Mouse (Mus musculus): ENCODE data around the gene Olfr1313. TPM values are rescaled to one million over a fixed set of nuclear protein-coding genes. Genes with fewer than 3 reads are reported as not detected.
"Not testable (repeated sequence)": the region's sequence is repeated elsewhere in the genome, so short reads cannot be mapped to it uniquely, and the experiment has no call there.

Olfr1313 gene
- polyA plus RNA-seq (2015; fragmentation: Nextera tagmentation; extraction: Ambion mirVana) = not detected in 2 replicates

DNA sequence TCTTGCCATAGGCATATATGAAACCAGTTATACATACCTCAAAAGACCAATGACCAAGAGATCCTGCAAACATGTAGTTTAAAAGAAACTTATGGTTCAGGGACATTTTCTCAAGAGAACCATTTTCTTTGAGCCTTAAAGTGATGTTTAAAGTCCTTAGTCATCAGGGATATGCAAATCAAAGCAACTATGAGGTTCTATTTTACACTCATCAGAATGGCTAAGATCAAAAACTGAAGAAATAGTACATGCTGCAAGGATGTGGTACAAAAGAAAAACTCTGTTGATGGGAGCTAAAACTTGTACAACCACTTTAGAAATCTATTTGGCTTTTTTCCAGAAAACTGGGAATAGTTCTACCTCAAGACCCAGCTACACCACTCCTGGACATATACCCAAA lies at the start of gene Olfr1313:
TSS of gene Olfr1313 (minus strand) at position 101 of the 400 bp plus-strand sequence.
- no peak within 1 kb of the TSS for H3K4me2 ChIP-seq
- ATAC-seq (ENCODE audit: insufficient number of reproducible peaks, low FRiP score, low TSS enrichment, low read depth) = no peak
- no peaks in the 10 kb centered on the region for H3K4me1 ChIP-seq
- no peak within 1 kb of the TSS for H3K4me3 ChIP-seq
- H3K9ac ChIP-seq = no peak within 1 kb of the TSS
- H3K27me3 ChIP-seq = no peaks in the 10 kb centered on the region
- no peaks in the 10 kb centered on the region for H3K36me3 ChIP-seq
- no peaks in the 10 kb centered on the region for H3K9me3 ChIP-seq
- H3K27ac ChIP-seq = no peak within 1 kb of the TSS

DNA sequence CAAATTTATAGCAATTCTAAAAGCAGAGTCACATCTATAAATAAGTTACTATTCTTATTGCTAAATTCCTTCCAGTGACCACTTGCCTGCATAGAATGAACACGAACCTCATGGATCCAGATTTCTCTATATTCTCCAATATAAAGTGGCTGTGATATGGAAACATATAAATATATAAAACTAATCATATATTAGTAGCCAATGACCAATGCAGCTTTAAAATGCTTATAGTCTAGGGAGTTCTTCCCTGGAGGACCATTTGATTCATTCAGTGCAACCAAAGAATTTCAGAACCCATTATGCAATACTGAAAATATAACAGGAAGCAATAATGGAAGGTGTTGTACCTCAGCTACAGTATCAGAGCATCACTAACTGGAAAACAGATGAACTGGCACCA lies 37.7 kb upstream of the Olfr1313 start, which contains the start of gene Olfr1315-ps1:
TSS of gene Olfr1315-ps1 (minus strand) at position 101 of the 400 bp plus-strand sequence.
- Histone ChIP-seq H3K4me3 (no peak within 1 kb of the TSS), H3K9me3 (no peaks in the 10 kb centered on the region), H3K27me3 (no peaks in the 10 kb centered on the region), H3K27ac (no peak within 1 kb of the TSS), H3K36me3 (no peaks in the 10 kb centered on the region), H3K9ac (no peak within 1 kb of the TSS), H3K4me2 (no peak within 1 kb of the TSS), H3K4me1 (no peaks in the 10 kb centered on the region)
- ATAC-seq (ENCODE audit: insufficient number of reproducible peaks, low FRiP score, low TSS enrichment, low read depth) = no peak
- 68% methylated on average over 1 of the region's 1 CpGs for WGBS

DNA sequence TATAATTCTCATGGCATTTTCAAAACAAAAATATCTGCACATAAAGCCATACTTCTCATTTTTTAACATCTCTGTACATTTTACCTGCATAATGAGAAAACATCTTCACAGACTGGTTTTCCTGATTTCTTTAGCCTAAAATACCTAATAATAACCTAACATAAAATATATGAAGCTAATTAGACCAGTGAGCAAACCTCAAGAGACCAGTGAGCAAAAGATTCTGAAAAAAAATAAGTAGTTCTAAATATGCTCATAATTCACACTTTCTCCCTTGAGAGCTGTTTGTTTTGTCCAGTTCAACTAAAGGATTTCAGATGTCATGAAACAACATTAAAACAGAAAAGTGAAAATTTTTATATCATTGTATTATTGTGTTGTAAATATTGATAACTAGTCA lies 19.0 kb upstream of the Olfr1313 start, which contains the start of gene Olfr1314:
TSS of gene Olfr1314 (minus strand) at position 101 of the 400 bp plus-strand sequence.
- Histone ChIP-seq H3K4me1 (no peaks in the 10 kb centered on the region), H3K4me3 (no peak within 1 kb of the TSS), H3K36me3 (no peaks in the 10 kb centered on the region), H3K27me3 (no peaks in the 10 kb centered on the region), H3K9me3 (no peaks in the 10 kb centered on the region), H3K4me2 (no peak within 1 kb of the TSS), H3K9ac (no peak within 1 kb of the TSS), H3K27ac (no peak within 1 kb of the TSS)
- ATAC-seq (ENCODE audit: insufficient number of reproducible peaks, low FRiP score, low TSS enrichment, low read depth) = no peak

- Histone ChIP-seq H3K27ac (no peak within 1 kb of the TSS), H3K4me1 (no peaks in the 10 kb centered on the region), H3K4me3 (no peak within 1 kb of the TSS), H3K36me3 (no peaks in the 10 kb centered on the region), H3K27me3 (no peaks in the 10 kb centered on the region), H3K9me3 (no peaks in the 10 kb centered on the region), H3K9ac (no peak within 1 kb of the TSS), H3K4me2 (no peak within 1 kb of the TSS)
- ATAC-seq (ENCODE audit: insufficient number of reproducible peaks, low FRiP score, low TSS enrichment, low read depth) = no peak
- 29% methylated on average over 1 of the region's 1 CpGs for WGBS
Measured at GRCm38 (mm10) chr2:112050138-112050537, 27.5 kb downstream of the Olfr1313 start, which contains the start of gene Olfr1312. Olfr1312 (minus strand) TSS chr2:112050238.

DNA sequence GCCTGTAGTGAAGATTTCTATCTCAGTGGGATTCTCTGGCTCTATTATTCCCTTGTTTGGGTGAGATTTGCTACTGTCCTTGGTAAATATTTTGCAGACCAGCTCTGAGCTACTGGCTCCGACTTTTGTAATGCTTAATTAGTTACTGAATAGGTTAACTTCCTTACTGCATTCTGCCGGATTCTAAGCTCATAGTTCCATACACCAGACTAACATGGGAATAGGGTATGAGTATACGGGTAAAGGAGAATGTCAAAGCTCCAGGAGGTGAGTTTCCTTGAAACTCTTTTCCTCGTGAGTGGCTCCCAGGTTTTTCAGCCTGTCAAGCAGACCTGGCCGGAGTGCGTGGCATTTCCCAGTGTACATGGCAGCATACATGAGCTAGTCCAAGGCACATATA lies 50.7 kb downstream of the Olfr1313 start:
- not testable (repeated sequence) for H3K27me3 ChIP-seq; H3K9ac ChIP-seq; H3K36me3 ChIP-seq; H3K9me3 ChIP-seq; ATAC-seq (ENCODE audit: insufficient number of reproducible peaks, low FRiP score, low TSS enrichment, low read depth); H3K4me2 ChIP-seq; H3K27ac ChIP-seq; H3K4me3 ChIP-seq; H3K4me1 ChIP-seq
- 46% methylated on average over 6 of the region's 6 CpGs for WGBS

DNA sequence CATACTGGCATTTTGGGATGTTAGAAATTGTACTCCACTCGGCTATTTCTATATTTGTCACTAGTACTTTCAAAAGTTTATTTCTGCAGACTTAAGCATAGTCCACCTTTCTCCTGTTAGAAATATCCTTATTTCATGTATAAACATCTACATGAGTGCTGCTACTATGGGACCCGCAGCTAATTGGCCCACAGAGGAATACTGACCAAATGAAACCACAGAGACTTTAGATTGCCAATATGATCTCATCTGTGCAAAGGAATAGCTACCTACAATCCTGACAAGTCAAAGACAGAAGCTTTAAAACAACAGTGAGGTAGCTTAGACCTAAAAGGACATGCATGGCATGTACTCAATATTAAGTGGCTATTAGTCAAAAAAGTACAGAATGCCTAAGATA lies 53.3 kb downstream of the Olfr1313 start, which contains the start of gene Olfr1311:
TSS of gene Olfr1311 (minus strand) at position 101 of the 400 bp plus-strand sequence.
- Histone ChIP-seq H3K9me3 (no peaks in the 10 kb centered on the region), H3K4me2 (no peak within 1 kb of the TSS), H3K27me3 (no peaks in the 10 kb centered on the region), H3K27ac (no peak within 1 kb of the TSS), H3K36me3 (no peaks in the 10 kb centered on the region), H3K9ac (no peak within 1 kb of the TSS), H3K4me3 (no peak within 1 kb of the TSS), H3K4me1 (no peaks in the 10 kb centered on the region)
- 84% methylated on average over 2 of the region's 2 CpGs for WGBS
- ATAC-seq (ENCODE audit: insufficient number of reproducible peaks, low FRiP score, low TSS enrichment, low read depth) = no peak

Other genes starting within 250 kb of the Olfr1313 start
- gene Olfr1305, start 200.7 kb downstream of the Olfr1313 start, polyA plus RNA-seq (2015; fragmentation: Nextera tagmentation; extraction: Ambion mirVana) = not detected in 2 replicates
- gene Olfr1306, start 161.6 kb downstream of the Olfr1313 start, polyA plus RNA-seq (2015; fragmentation: Nextera tagmentation; extraction: Ambion mirVana) = not detected in 2 replicates
- not detected in 2 replicates for gene Olfr1307, start 128.4 kb downstream of the Olfr1313 start, polyA plus RNA-seq (2015; fragmentation: Nextera tagmentation; extraction: Ambion mirVana)
- not detected in 2 replicates for gene Olfr1308, start 112.9 kb downstream of the Olfr1313 start, polyA plus RNA-seq (2015; fragmentation: Nextera tagmentation; extraction: Ambion mirVana)
- gene Olfr1309, start 87.6 kb downstream of the Olfr1313 start, polyA plus RNA-seq (2015; fragmentation: Nextera tagmentation; extraction: Ambion mirVana) = not detected in 2 replicates
- not detected in 2 replicates for gene Olfr1310, start 65.1 kb downstream of the Olfr1313 start, polyA plus RNA-seq (2015; fragmentation: Nextera tagmentation; extraction: Ambion mirVana)
- gene Olfr1311, start 53.4 kb downstream of the Olfr1313 start, polyA plus RNA-seq (2015; fragmentation: Nextera tagmentation; extraction: Ambion mirVana) = not detected in 2 replicates
- not detected in 2 replicates for gene Olfr1312, start 27.6 kb downstream of the Olfr1313 start, polyA plus RNA-seq (2015; fragmentation: Nextera tagmentation; extraction: Ambion mirVana)
- not detected in 2 replicates for gene Olfr1314, start 18.9 kb upstream of the Olfr1313 start, polyA plus RNA-seq (2015; fragmentation: Nextera tagmentation; extraction: Ambion mirVana)
- gene Olfr1315-ps1, start 37.6 kb upstream of the Olfr1313 start, polyA plus RNA-seq (2015; fragmentation: Nextera tagmentation; extraction: Ambion mirVana) = not detected in 2 replicates
- gene Olfr1316, start 57.1 kb upstream of the Olfr1313 start, polyA plus RNA-seq (2015; fragmentation: Nextera tagmentation; extraction: Ambion mirVana) = not detected in 2 replicates
- gene Olfr1317, start 62.5 kb upstream of the Olfr1313 start, polyA plus RNA-seq (2015; fragmentation: Nextera tagmentation; extraction: Ambion mirVana) = not detected in 2 replicates
- not detected in 2 replicates for gene Olfr1318, start 76.4 kb upstream of the Olfr1313 start, polyA plus RNA-seq (2015; fragmentation: Nextera tagmentation; extraction: Ambion mirVana)
- gene Lpcat4, start 161.6 kb upstream of the Olfr1313 start, polyA plus RNA-seq (2015; fragmentation: Nextera tagmentation; extraction: Ambion mirVana) = 17.0 and 21.0 TPM in 2 replicates
- not detected in 2 replicates for gene Nutm1, start 181.4 kb upstream of the Olfr1313 start, polyA plus RNA-seq (2015; fragmentation: Nextera tagmentation; extraction: Ambion mirVana)
- gene Nop10, start 184.1 kb upstream of the Olfr1313 start, polyA plus RNA-seq (2015; fragmentation: Nextera tagmentation; extraction: Ambion mirVana) = 185 and 207 TPM in 2 replicates
- 8.0 and 8.6 TPM in 2 replicates for gene Slc12a6, start 188.0 kb upstream of the Olfr1313 start, polyA plus RNA-seq (2015; fragmentation: Nextera tagmentation; extraction: Ambion mirVana)
- gene Gm21985, start 188.5 kb upstream of the Olfr1313 start, polyA plus RNA-seq (2015; fragmentation: Nextera tagmentation; extraction: Ambion mirVana) = not detected in 2 replicates

Measured in limb, embryonic 15.5 days (tissue).